Mouse (Mus musculus): Measurements from ENCODE around the gene Krt27.
A peak's percentile ranks its signal among the peaks of the same experiment; 100 is the strongest.

Krt27 gene

GRCm38 (mm10) chr11:99322851-99323250 lies 28.1 kb downstream of the Krt27 start, which contains the start of gene Krt25:
Gene Krt25, minus strand, starts transcription at chr11:99322951.
- no peak for DNase-seq

DNA sequence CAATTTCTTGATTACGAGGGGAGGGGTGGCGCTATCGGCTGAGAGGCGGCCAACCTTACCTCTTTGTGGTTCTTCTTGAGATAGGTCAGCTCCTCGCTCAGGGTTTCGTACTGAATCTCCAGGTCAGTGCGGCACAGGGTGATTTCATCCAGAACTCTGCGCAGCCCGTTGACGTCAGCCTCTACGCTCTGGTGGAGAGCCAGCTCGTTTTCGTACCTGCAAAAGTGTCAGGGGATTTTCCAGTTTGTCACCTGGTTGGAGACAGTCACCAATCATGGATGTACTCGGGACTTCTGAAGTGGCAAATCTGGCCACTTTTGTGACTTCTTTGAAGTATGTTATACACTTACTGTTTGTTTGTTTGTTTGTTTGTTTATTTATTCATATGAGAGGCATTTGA lies 29.8 kb downstream of the Krt27 start:
- DNase-seq: no peak

GRCm38 (mm10) chr11:99319127-99319526 lies 31.8 kb downstream of the Krt27 start:
- no peak for DNase-seq

- DNase-seq: no peak
Observed at GRCm38 (mm10) chr11:99316543-99316942, 34.4 kb downstream of the Krt27 start.

GRCm38 (mm10) chr11:99314594-99314993 lies 36.3 kb downstream of the Krt27 start:
- no peak for DNase-seq

DNA sequence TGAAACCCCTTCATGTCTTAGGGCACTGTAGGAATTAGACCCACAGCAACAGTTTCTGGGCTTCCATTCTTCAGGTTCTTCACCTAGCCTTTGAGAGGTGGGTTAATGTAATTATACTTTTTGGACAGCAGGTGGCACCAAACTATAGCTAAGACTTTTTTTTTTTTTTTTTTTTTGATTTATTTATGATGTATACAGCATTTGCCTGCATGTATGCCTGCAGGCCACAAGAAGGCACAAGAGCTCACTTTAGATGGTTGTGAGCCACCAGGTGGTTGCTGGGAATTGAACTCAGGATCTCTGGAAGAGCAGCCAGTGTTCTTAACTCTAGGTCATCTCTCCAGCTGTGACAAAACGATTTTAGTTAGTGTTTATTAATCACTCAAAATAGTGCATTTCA lies 40.0 kb downstream of the Krt27 start:
- peak in 1 of 2 experiments; percentile 4 for DNase-seq

DNA sequence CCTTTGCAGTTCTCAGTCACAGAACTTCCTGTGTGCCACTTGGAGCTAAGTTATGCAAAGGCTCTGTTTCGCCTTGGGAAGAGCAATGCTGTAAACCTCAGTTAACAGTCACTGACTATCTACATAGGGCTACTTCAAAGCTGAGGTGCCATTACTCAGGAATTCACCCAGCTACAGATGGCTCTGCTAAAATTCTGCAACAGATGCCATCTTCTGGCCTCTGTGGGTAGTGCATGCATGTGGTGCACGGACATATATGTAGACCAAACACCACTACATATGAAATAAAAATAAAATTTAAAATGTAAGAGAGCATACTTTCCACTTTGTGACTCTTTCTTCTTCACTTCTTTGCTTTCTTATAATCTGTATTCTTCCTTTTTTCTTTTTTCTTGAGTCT lies 43.3 kb downstream of the Krt27 start:
- DNase-seq: peak; percentile 25 to 69
